Mouse (Mus musculus): ENCODE results near the gene Pmp22. TPM values are rescaled to one million over a fixed set of nuclear protein-coding genes. Genes with fewer than 3 reads are reported as not detected.

The Pmp22 gene
- total RNA-seq, 2 experiments from 2014 or later = 26.4 to 34.5 TPM

Other genes starting within 250 kb of the Pmp22 start
- gene Tvp23b, start 249.5 kb upstream of the Pmp22 start, total RNA-seq (2021) = 10 to 100 TPM; 28.3 to 31.0 TPM
- gene Cdrt4, start 177.8 kb upstream of the Pmp22 start, total RNA-seq (2021) = not detected
- not detected for gene Tekt3, start 67.3 kb upstream of the Pmp22 start, total RNA-seq (2021)

All from left cerebral cortex, postnatal 25 days (tissue).